Mouse (Mus musculus) embryonic facial prominence, embryonic 12.5 days (tissue): ENCODE measurements at regions not wholly inside any gene's neighbourhood (a gene's known extent, or its start where the extent isn't known, plus 50 kb on each side); places are given as distances from the start of the nearest gene placed in this dataset.

Source experiments
- ATAC-seq: fragments of 200-750 bp; cut with Nextera tagmentation; 2 replicates; pipeline ENCODE4 v1.8.0; 2017; ENCODE audit not compliant: insufficient number of reproducible peaks, insufficient read depth, low FRiP score, low TSS enrichment
- H3K27ac ChIP-seq: fragments of 300-500 bp; sonication (generic); 2 replicates; pipeline ENCODE4 v1.5.1; 2016; ENCODE audit warnings: mild to moderate bottlenecking
- H3K27me3 ChIP-seq: fragments of 300-500 bp; sonication (generic); 2 replicates; pipeline ENCODE4 v1.6.1; 2016; ENCODE audit warnings: mild to moderate bottlenecking, moderate library complexity
- H3K36me3 ChIP-seq: fragments of 300-500 bp; sonication (generic); 2 replicates; pipeline ENCODE4 v1.6.1; 2016; ENCODE audit warnings: mild to moderate bottlenecking
- H3K4me1 ChIP-seq: fragments of 300-500 bp; sonication (generic); 2 replicates; pipeline ENCODE4 v1.6.1; 2016
- H3K4me2 ChIP-seq: fragments of 300-500 bp; sonication (generic); replicated peaks from 2 replicates; pipeline ENCODE4 v1.6.1; 2016; ENCODE audit warnings: mild to moderate bottlenecking, moderate library complexity
- H3K4me3 ChIP-seq: fragments of 300-500 bp; sonication (generic); 2 replicates; pipeline ENCODE4 v1.5.1; 2016; ENCODE audit warnings: mild to moderate bottlenecking
- H3K9ac ChIP-seq: fragments of 300-500 bp; sonication (generic); 2 replicates; pipeline ENCODE4 v1.6.1; 2016; ENCODE audit warnings: mild to moderate bottlenecking, moderate library complexity
- H3K9me3 ChIP-seq: fragments of 300-500 bp; sonication (generic); 2 replicates; pipeline ENCODE4 v1.6.1; 2016; ENCODE audit warnings: mild to moderate bottlenecking, moderate library complexity
- WGBS: fragments of 180-500 bp; shearing (Covaris S2); methylation state at CpG from one replicate; pipeline ENCODE4 v1.1.7; 2016; 5-methylcytosine and 5-hydroxymethylcytosine counted together

GRCm38 (mm10) chr9:41302809-41303493 is 141.5 kb upstream of the Ubash3b start:
- ATAC-seq = no peak
- Histone ChIP-seq H3K27ac (no peak overlapping the region), H3K9ac (no peak overlapping the region), H3K9me3 (no peaks in the 10 kb centered on the region), H3K4me3 (no peak overlapping the region), H3K4me2 (no peak overlapping the region), H3K36me3 (no peaks in the 10 kb centered on the region), H3K4me1 (peaks cover 11% of the 10 kb centered on the region), H3K27me3 (no peaks in the 10 kb centered on the region)
- WGBS = 58% methylated on average over 8 of the region's 8 CpGs

GRCm38 (mm10) chr9:41286145-41286468 is 124.6 kb upstream of the Ubash3b start:
- Histone ChIP-seq H3K9me3 (no peaks in the 10 kb centered on the region), H3K9ac (no peak overlapping the region), H3K36me3 (no peaks in the 10 kb centered on the region), H3K4me2 (no peak overlapping the region), H3K27ac (no peak overlapping the region), H3K27me3 (no peaks in the 10 kb centered on the region), H3K4me1 (no peaks in the 10 kb centered on the region), H3K4me3 (no peak overlapping the region)
- 89% methylated on average over 4 of the region's 4 CpGs for WGBS
- ATAC-seq = no peak

DNA sequence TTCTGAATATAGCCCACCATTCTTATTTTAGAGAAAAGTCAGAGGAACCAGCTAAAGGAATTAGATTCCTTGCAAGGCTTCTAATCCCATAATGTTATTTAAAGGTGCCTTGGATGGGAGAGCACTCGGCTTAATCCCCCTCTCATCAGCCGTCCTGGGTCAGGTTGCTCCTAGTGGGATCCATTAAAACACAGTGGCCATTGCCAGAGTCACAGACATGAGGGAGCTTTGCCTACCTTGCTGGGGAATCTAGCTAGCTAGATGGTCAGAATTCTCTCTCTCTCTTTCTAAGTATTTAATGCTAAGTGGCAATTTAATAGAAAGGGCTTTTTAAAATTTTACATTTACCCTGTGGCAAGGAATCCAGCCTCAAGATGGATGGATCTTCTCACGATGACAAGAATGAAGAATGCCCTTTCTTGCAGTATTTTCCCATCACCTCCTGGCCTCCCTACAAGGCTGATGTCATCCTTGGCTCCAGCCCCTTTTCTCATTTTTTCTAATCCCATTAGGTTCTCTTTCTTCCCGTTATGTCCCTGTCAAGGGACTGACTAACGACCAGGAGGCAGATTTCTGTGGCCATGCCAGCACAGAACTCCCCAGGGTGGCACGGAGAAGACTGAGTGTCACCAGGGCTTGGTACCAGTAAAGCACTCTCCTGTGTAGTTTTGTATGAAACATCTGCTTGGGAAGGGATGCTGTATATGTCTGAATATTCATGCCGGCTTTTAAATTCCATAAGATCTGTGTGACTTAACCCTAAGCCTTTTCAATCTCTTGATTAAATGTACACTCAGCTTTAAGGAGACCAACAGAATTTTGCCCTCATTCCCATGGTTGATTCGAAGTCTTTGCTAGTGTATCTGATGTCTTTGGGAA is 124.0 kb upstream of the Ubash3b start:
- 52% methylated on average over 8 of the region's 8 CpGs for WGBS
- ATAC-seq = no peak

DNA sequence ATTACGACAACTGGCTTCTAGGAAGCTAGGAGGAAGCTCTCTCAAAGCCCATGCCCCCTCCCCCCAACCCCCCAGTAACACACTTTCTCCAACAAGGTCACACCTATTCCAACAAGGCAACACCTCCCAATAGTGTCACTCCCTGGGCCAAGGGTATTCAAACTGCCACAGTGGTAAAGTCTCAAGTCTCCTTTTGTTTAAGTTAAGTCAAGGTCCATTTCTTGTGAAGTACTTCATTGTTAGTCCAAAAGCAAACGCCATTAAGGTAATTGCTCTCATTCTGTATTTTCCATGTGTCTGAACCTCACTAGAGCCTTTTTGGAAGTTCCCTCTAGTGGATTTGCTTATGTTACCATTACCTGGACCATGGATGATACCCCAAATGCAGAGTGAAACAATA is 116.2 kb upstream of the Ubash3b start:
- Histone ChIP-seq H3K9me3 (no peaks in the 10 kb centered on the region), H3K4me3 (no peak overlapping the region), H3K36me3 (no peaks in the 10 kb centered on the region), H3K27ac (no peak overlapping the region), H3K4me2 (no peak overlapping the region), H3K27me3 (no peaks in the 10 kb centered on the region), H3K4me1 (peaks cover 11% of the 10 kb centered on the region), H3K9ac (no peak overlapping the region)
- 89% methylated on average over 2 of the region's 2 CpGs for WGBS
- no peak for ATAC-seq

More for the DNA sequence above, 124.0 kb upstream of the Ubash3b start:
- Histone ChIP-seq H3K4me2 (no peak overlapping the region), H3K4me3 (no peak overlapping the region), H3K9ac (no peak overlapping the region), H3K36me3 (no peaks in the 10 kb centered on the region), H3K9me3 (no peaks in the 10 kb centered on the region), H3K27me3 (no peaks in the 10 kb centered on the region), H3K4me1 (no peaks in the 10 kb centered on the region), H3K27ac (no peak overlapping the region)

DNA sequence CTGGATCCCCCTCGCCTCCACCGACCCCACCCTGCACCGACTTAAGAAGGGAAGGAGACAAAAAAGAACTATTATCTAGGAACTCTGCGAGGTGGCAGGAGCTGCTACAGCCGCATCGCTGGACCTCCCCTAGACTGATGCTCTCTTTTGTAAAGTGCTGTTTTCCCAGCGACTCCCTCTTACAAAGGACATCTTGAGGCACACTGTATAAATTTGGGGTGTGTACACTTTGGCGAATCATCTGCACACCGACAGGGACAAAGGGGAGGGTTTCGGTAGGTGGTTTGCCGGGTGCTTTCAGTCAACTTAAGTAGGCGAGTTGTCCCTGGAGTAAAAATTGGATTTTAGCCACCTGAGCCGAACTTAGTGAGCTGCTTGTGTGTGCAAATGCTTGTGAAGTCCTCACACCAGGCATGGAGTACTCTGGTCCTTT is 112.4 kb upstream of the Ubash3b start:
- H3K27ac ChIP-seq = peak overlapping the region; percentile 90
- no peaks in the 10 kb centered on the region for H3K27me3 ChIP-seq
- no peaks in the 10 kb centered on the region for H3K36me3 ChIP-seq
- H3K4me3 ChIP-seq = peak overlapping the region; percentile 30
- WGBS = 8% methylated on average over 13 of the region's 13 CpGs
- H3K4me1 ChIP-seq = peaks cover 17% of the 10 kb centered on the region
- H3K4me2 ChIP-seq = peak overlapping the region; percentile 59
- peak overlapping the region; percentile 52 for H3K9ac ChIP-seq
- ATAC-seq = peak; percentile 57
- no peaks in the 10 kb centered on the region for H3K9me3 ChIP-seq

GRCm38 (mm10) chr9:41273171-41273781 is 111.8 kb upstream of the Ubash3b start:
- H3K9me3 ChIP-seq = no peaks in the 10 kb centered on the region
- peak overlapping the region; percentile 90 for H3K27ac ChIP-seq
- peak overlapping the region; percentile 52 for H3K9ac ChIP-seq
- WGBS = under 1% methylated on average over 18 of the region's 18 CpGs
- no peaks in the 10 kb centered on the region for H3K36me3 ChIP-seq
- no peaks in the 10 kb centered on the region for H3K27me3 ChIP-seq
- H3K4me1 ChIP-seq = peaks cover 17% of the 10 kb centered on the region
- H3K4me3 ChIP-seq = peak overlapping the region; percentile 30
- peak overlapping the region; percentile 59 for H3K4me2 ChIP-seq
- peak; percentile 95 for ATAC-seq

DNA sequence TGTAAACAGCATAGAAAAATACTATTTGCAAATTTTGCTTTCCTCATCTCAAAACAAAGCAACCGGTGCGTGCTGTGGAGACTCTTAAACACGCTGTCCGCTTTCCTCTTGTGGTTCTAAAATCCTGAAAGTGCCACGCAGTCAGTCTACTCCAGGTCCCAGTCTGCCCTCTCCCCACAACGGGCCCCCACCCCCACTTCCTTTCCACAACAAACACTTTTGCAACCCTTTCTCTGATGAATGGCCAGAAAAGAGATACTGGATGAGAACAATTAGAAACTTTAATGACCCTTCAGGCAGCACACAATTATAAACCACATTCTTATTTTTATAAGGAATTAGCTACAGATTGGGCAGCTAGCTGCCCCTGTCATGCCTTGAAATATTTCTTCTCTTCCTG is 111.1 kb upstream of the Ubash3b start:
- peak overlapping the region; percentile 59 for H3K4me2 ChIP-seq
- H3K27me3 ChIP-seq = no peaks in the 10 kb centered on the region
- H3K27ac ChIP-seq = peak overlapping the region; percentile 90
- no peaks in the 10 kb centered on the region for H3K36me3 ChIP-seq
- ATAC-seq = no peak
- H3K9ac ChIP-seq = peak overlapping the region; percentile 52; the same call in 1 of the 2 replicates
- no peak overlapping the region; the same call in 1 of the 2 replicates for H3K4me3 ChIP-seq
- H3K9me3 ChIP-seq = no peaks in the 10 kb centered on the region
- peaks cover 17% of the 10 kb centered on the region for H3K4me1 ChIP-seq
- WGBS = 11% methylated on average over 6 of the region's 6 CpGs

DNA sequence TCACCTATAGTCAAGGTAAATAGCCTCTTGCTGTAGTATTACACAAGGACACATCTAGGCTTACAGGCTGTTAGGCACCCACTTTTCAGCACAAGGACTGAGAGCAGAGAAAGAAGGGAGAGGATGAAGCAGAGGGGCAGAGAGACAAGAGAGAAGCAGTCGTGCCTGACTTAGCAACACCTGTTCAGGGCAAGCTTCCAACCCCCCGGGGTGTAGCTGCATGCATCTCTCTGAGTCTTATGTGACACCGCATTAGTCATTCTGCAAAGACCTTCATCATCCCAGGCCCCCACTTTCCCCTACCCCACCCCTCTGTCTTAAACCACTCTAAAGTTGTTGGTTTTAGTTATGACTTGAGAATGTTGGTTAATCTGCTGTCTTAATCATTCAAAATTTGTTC is 106.6 kb upstream of the Ubash3b start:
- H3K36me3 ChIP-seq = no peaks in the 10 kb centered on the region
- WGBS = 45% methylated on average over 3 of the region's 3 CpGs
- ATAC-seq = no peak
- H3K4me1 ChIP-seq = peaks cover 20% of the 10 kb centered on the region
- no peak overlapping the region for H3K4me2 ChIP-seq
- H3K4me3 ChIP-seq = no peak overlapping the region
- H3K27ac ChIP-seq = no peak overlapping the region
- no peak overlapping the region for H3K9ac ChIP-seq
- no peaks in the 10 kb centered on the region for H3K27me3 ChIP-seq
- H3K9me3 ChIP-seq = no peaks in the 10 kb centered on the region

- Histone ChIP-seq H3K9me3 (no peaks in the 10 kb centered on the region), H3K4me2 (no peak overlapping the region), H3K9ac (no peak overlapping the region), H3K36me3 (no peaks in the 10 kb centered on the region), H3K27ac (0 out of 2 replicates have a peak overlapping the region, but pooled peaks have one; percentile 37), H3K27me3 (no peaks in the 10 kb centered on the region), H3K4me1 (peaks cover 11% of the 10 kb centered on the region), H3K4me3 (no peak overlapping the region)
- WGBS = 28% methylated on average over 6 of the region's 6 CpGs
- ATAC-seq = no peak
Observed at GRCm38 (mm10) chr9:41264485-41264884, 103.0 kb upstream of the Ubash3b start.

DNA sequence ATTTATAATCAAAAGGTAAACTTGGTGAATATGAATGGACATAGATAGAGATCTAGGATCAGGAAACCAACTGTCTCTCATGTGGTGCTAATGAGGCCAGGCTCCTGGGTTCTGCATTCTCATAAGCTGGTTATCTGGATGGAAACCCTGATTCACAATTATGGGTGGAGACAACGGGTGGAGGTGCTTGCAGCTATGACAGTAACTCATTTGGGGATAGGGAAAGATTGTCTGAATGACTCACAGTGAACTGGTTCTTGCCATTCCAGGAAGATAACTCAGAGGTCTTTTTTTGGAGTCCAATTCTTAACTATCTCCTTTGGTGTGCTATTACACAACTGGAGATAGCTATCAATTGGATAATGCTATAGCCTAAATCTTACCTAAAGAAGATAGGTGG is 95.7 kb upstream of the Ubash3b start:
- no peaks in the 10 kb centered on the region for H3K4me1 ChIP-seq
- 82% methylated on average over 1 of the region's 1 CpGs for WGBS
- no peak overlapping the region for H3K9ac ChIP-seq
- H3K9me3 ChIP-seq = no peaks in the 10 kb centered on the region
- H3K4me3 ChIP-seq = no peak overlapping the region
- no peak overlapping the region for H3K27ac ChIP-seq
- no peak overlapping the region for H3K4me2 ChIP-seq
- ATAC-seq = no peak
- H3K36me3 ChIP-seq = no peaks in the 10 kb centered on the region
- no peaks in the 10 kb centered on the region for H3K27me3 ChIP-seq

DNA sequence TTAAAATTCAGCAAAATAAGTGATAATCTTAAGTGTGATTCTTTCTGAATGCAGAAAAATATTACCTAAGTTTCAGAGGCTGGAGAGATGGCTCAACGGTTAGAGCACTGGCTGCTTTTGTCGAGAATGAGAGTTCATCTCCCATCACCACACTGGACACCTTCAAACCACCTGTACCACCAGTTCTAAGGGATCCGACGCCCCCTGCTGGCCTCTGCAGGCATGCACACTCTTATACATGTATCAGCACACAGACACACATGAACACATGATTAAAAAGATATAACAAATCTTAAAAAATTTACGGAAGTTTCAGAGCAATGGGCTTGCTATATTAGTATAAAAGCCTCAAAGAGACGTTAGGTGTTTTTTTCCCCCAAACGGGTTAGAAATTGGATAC is 80.9 kb upstream of the Ubash3b start:
- ATAC-seq = no peak
- Histone ChIP-seq H3K27ac (no peak overlapping the region), H3K4me3 (no peak overlapping the region), H3K9ac (no peak overlapping the region), H3K4me1 (peaks cover 22% of the 10 kb centered on the region), H3K27me3 (no peaks in the 10 kb centered on the region), H3K4me2 (no peak overlapping the region), H3K36me3 (no peaks in the 10 kb centered on the region), H3K9me3 (no peaks in the 10 kb centered on the region)
- 81% methylated on average over 7 of the region's 7 CpGs for WGBS

- no peaks in the 10 kb centered on the region for H3K27me3 ChIP-seq
- no peak overlapping the region for H3K9ac ChIP-seq
- no peak overlapping the region for H3K4me3 ChIP-seq
- 34% methylated on average over 5 of the region's 5 CpGs for WGBS
- no peaks in the 10 kb centered on the region for H3K9me3 ChIP-seq
- peak overlapping the region; percentile 88 for H3K27ac ChIP-seq
- H3K4me1 ChIP-seq = peaks cover 26% of the 10 kb centered on the region
- peak; percentile 77 for ATAC-seq
- no peak overlapping the region for H3K4me2 ChIP-seq
- no peaks in the 10 kb centered on the region for H3K36me3 ChIP-seq
Observed at GRCm38 (mm10) chr9:41239097-41239451, 77.6 kb upstream of the Ubash3b start.
